Comparison of ENCODE assay signal across 8 mouse cellular contexts in genomic region chr9:56851778-56852177, GRCm38 (mm10). TPM values are rescaled to one million over a fixed set of nuclear protein-coding genes. Genes with fewer than 3 reads are reported as not detected.
DNase-seq lines count a peak whose midpoint lies in the region; ATAC-seq and TF ChIP-seq lines count a peak whose summit lies in the region.
"Had no signal": no experiment of that assay in that cellular context is flagged by ENCODE, and none has a peak within 500 bp of the region (broad histone marks: within the 10 kb centered on the region; RNA-seq: fewer than 3 reads in every experiment).

No protein-coding gene starts in this region.

- CTCF ChIA-PET in Patski (lab: Charles Lee) = interaction anchor here (0.8 to 1.1 kb wide), 2 partner anchors 37 to 38 kb away, joined by 3 read pairs; no protein-coding TSS in a partner anchor

- POLR2A ChIA-PET in Patski (lab: Charles Lee) = interaction anchor here (0.8 kb wide), 1 partner anchor 9 kb away, joined by 5 read pairs; no protein-coding TSS in a partner anchor

- ATAC-seq in Patski = peak; percentile 52
- ATAC-seq in embryonic facial prominence, embryonic 11.5 days (replicated peaks; ENCODE audit: insufficient number of reproducible peaks, low FRiP score, low TSS enrichment, low read depth) = no peak
- ATAC-seq in midbrain, embryonic 13.5 days = peak; percentile 55; the same call in 1 of the 2 replicates
- ATAC-seq in megakaryocyte, adult 5-6 weeks (ENCODE audit: poor library complexity, severe bottlenecking) = no peak

- WGBS in embryonic facial prominence, embryonic 11.5 days = 48% methylated on average over 11 of the region's 11 CpGs
- 29% methylated on average over 11 of the region's 11 CpGs for WGBS in midbrain, embryonic 13.5 days

- H3K4me2 ChIP-seq in embryonic facial prominence, embryonic 11.5 days (ENCODE audit: low read depth, low read length) = no peak overlapping the region
- H3K4me2 ChIP-seq in midbrain, embryonic 13.5 days (replicated peaks) = no peak overlapping the region

- in situ Hi-C loops in Patski (cut with MboI; ENCODE audit: low pct_unique_long_range_greater_than_20kb) = no loop called here

- no peak overlapping the region for H3K4me3 ChIP-seq in embryonic facial prominence, embryonic 11.5 days (ENCODE audit: low read depth, low read length)
- no peak overlapping the region for H3K4me3 ChIP-seq in midbrain, embryonic 13.5 days (replicated peaks)

- no peak overlapping the region for H3K9ac ChIP-seq in embryonic facial prominence, embryonic 11.5 days (replicated peaks; ENCODE audit: low read length)
- H3K9ac ChIP-seq in midbrain, embryonic 13.5 days (replicated peaks) = no peak overlapping the region

- H3K4me1 ChIP-seq in embryonic facial prominence, embryonic 11.5 days (ENCODE audit: control insufficient read depth, insufficient read depth, low read length) = no peaks in the 10 kb centered on the region
- peaks cover 9% of the 10 kb centered on the region for H3K4me1 ChIP-seq in midbrain, embryonic 13.5 days (replicated peaks)

- DNase-seq in Patski (ENCODE audit: low read depth, low spot score) = no peak
- peak; percentile 53 for DNase-seq in embryonic facial prominence, embryonic 11.5 days (ENCODE audit: low spot score)
- DNase-seq in heart, postnatal 4 days = peak; percentile 79
- DNase-seq in left cerebral cortex, postnatal 36 days (ENCODE audit: low spot score in 2 of 2) = no peak
- no peak for DNase-seq in urinary bladder, postnatal 14 days (ENCODE audit: low spot score)

- TF ChIP-seq CTCF in Patski (IDR thresholded peaks at IDR 0.05) = no peak

- no peaks in the 10 kb centered on the region for H3K27me3 ChIP-seq in Patski
- no peaks in the 10 kb centered on the region for H3K27me3 ChIP-seq in embryonic facial prominence, embryonic 11.5 days (ENCODE audit: control insufficient read depth, insufficient read depth, low read length)
- H3K27me3 ChIP-seq in midbrain, embryonic 13.5 days = no peaks in the 10 kb centered on the region

- H3K9me3 ChIP-seq in embryonic facial prominence, embryonic 11.5 days (replicated peaks; ENCODE audit: control insufficient read depth, low read length) = no peaks in the 10 kb centered on the region
- H3K9me3 ChIP-seq in midbrain, embryonic 13.5 days = no peaks in the 10 kb centered on the region

- no peak overlapping the region for H3K27ac ChIP-seq in embryonic facial prominence, embryonic 11.5 days (replicated peaks; ENCODE audit: low read depth, low read length)
- H3K27ac ChIP-seq in midbrain, embryonic 13.5 days = no peak overlapping the region

- H3K36me3 ChIP-seq in embryonic facial prominence, embryonic 11.5 days (replicated peaks; ENCODE audit: control insufficient read depth, insufficient read depth, low read depth, low read length) = no peaks in the 10 kb centered on the region
- no peaks in the 10 kb centered on the region for H3K36me3 ChIP-seq in midbrain, embryonic 13.5 days

- intact Hi-C loops in left cerebral cortex, postnatal 36 days (cut with DNase I) = no loop called here

RNA-seq across cellular contexts. Expression of gene Odf3l1, which starts 12.7 kb away (rescaled TPM):
- polyA plus RNA-seq in Patski (2021) = not detected
- polyA plus RNA-seq in embryonic facial prominence, embryonic 11.5 days (2014; fragmentation: Nextera tagmentation; extraction: Ambion mirVana) = not detected in 2 replicates
- total RNA-seq in heart, postnatal 4 days (2021) = under 1 TPM in 1 of 2 experiments, not detected in 1; 0.43 TPM
- polyA plus RNA-seq in midbrain, embryonic 13.5 days (2015; fragmentation: Nextera tagmentation; extraction: Ambion mirVana) = not detected in 2 replicates
- not detected for total RNA-seq in left cerebral cortex, postnatal 36 days (2021)
- total RNA-seq in megakaryocyte, adult 5-6 weeks (2015) = not detected in 2 replicates
- total RNA-seq in megakaryocyte, adult 5-6 weeks (2017) = not detected in 2 replicates
- total RNA-seq: neutrophil, adult 5-6 weeks had no signal

RNA-seq across cellular contexts. Expression of gene Cspg4, which starts 13.1 kb away (rescaled TPM):
- 0.08 TPM for polyA plus RNA-seq in Patski (2021)
- 2.0 and 2.4 TPM in 2 replicates for polyA plus RNA-seq in embryonic facial prominence, embryonic 11.5 days (2014; fragmentation: Nextera tagmentation; extraction: Ambion mirVana)
- 10 to 100 TPM; 55.6 to 56.6 TPM for total RNA-seq in heart, postnatal 4 days (2021)
- 3.2 and 3.5 TPM in 2 replicates for polyA plus RNA-seq in midbrain, embryonic 13.5 days (2015; fragmentation: Nextera tagmentation; extraction: Ambion mirVana)
- 10 to 100 TPM; 15.0 to 19.6 TPM for total RNA-seq in left cerebral cortex, postnatal 36 days (2021)
- total RNA-seq in megakaryocyte, adult 5-6 weeks (2015) = not detected in 2 replicates
- not detected in 2 replicates for total RNA-seq in megakaryocyte, adult 5-6 weeks (2017)
- total RNA-seq: neutrophil, adult 5-6 weeks had no signal

RNA-seq across cellular contexts. Expression of gene Lingo1, which starts 55.5 kb away (rescaled TPM):
- 0.06 TPM for polyA plus RNA-seq in Patski (2021)
- 3.9 and 4.0 TPM in 2 replicates for polyA plus RNA-seq in embryonic facial prominence, embryonic 11.5 days (2014; fragmentation: Nextera tagmentation; extraction: Ambion mirVana)
- 1 to 10 TPM; 2.9 to 3.0 TPM for total RNA-seq in heart, postnatal 4 days (2021)
- polyA plus RNA-seq in midbrain, embryonic 13.5 days (2015; fragmentation: Nextera tagmentation; extraction: Ambion mirVana) = 35.1 and 39.0 TPM in 2 replicates
- total RNA-seq in left cerebral cortex, postnatal 36 days (2021) = 100 to 1,000 TPM; 455 to 509 TPM
- total RNA-seq in megakaryocyte, adult 5-6 weeks (2015) = not detected in 2 replicates
- total RNA-seq in megakaryocyte, adult 5-6 weeks (2017) = not detected in 2 replicates
- total RNA-seq: neutrophil, adult 5-6 weeks had no signal

Comparison
In these comparisons a context has a peak if more than half of its experiments do, and no peak if none do; other contexts are left out.
1. ATAC-seq: peak in Patski (single experiment) and midbrain, embryonic 13.5 days (single experiment); none in embryonic facial prominence, embryonic 11.5 days (single experiment) and megakaryocyte, adult 5-6 weeks (single experiment).
2. DNase-seq: peak in embryonic facial prominence, embryonic 11.5 days (single experiment) and heart, postnatal 4 days (single experiment); none in Patski (single experiment), left cerebral cortex, postnatal 36 days (0 of 2) and urinary bladder, postnatal 14 days (single experiment).
3. RNA of gene Cspg4, which starts 13.1 kb away (total RNA-seq): 55.6 to 56.6 TPM in heart, postnatal 4 days and 15.0 to 19.6 TPM in left cerebral cortex, postnatal 36 days; not detected in megakaryocyte, adult 5-6 weeks; every median in the first group is over 10 times any median in the second.
4. RNA of gene Lingo1, which starts 55.5 kb away (total RNA-seq): 455 to 509 TPM in left cerebral cortex, postnatal 36 days; 2.9 to 3.0 TPM in heart, postnatal 4 days and not detected in megakaryocyte, adult 5-6 weeks; every median in the first group is over 100 times any median in the second.